Mouse (Mus musculus) embryonic facial prominence, embryonic 13.5 days (tissue): ENCODE measurements at regions not wholly inside any gene's neighbourhood (a gene's known extent, or its start where the extent isn't known, plus 50 kb on each side); places are given as distances from the start of the nearest gene placed in this dataset.

Experiments used
- ATAC-seq: fragments of 200-750 bp; cut with Nextera tagmentation; 2 replicates; pipeline ENCODE4 v1.8.0; 2017; ENCODE audit warnings: low read depth; ENCODE audit not compliant: insufficient number of reproducible peaks, insufficient read depth, low FRiP score, low TSS enrichment
- H3K27ac ChIP-seq: fragments of 300-500 bp; sonication (generic); 2 replicates; pipeline ENCODE4 v1.5.1; 2015; ENCODE audit warnings: moderate library complexity, mild to moderate bottlenecking, inconsistent platforms
- H3K27me3 ChIP-seq: fragments of 300-500 bp; sonication (generic); 2 replicates; pipeline ENCODE4 v1.6.1; 2015; ENCODE audit warnings: mild to moderate bottlenecking, inconsistent platforms
- H3K36me3 ChIP-seq: fragments of 300-500 bp; sonication (generic); 2 replicates; pipeline ENCODE4 v1.6.1; 2015; ENCODE audit warnings: mild to moderate bottlenecking, inconsistent platforms
- H3K4me1 ChIP-seq: fragments of 300-500 bp; sonication (generic); 2 replicates; pipeline ENCODE4 v1.6.1; 2015; ENCODE audit warnings: inconsistent platforms
- H3K4me2 ChIP-seq: fragments of 300-500 bp; sonication (generic); 2 replicates; pipeline ENCODE4 v1.6.1; 2015; ENCODE audit warnings: moderate library complexity, mild to moderate bottlenecking, inconsistent platforms
- H3K4me3 ChIP-seq: fragments of 300-500 bp; sonication (generic); 2 replicates; pipeline ENCODE4 v1.5.1; 2015; ENCODE audit warnings: mild to moderate bottlenecking, inconsistent platforms
- H3K9ac ChIP-seq: fragments of 300-500 bp; sonication (generic); 2 replicates; pipeline ENCODE4 v1.6.1; 2015; ENCODE audit warnings: mild to moderate bottlenecking, inconsistent platforms
- H3K9me3 ChIP-seq: fragments of 300-500 bp; sonication (generic); 2 replicates; pipeline ENCODE4 v1.6.1; 2016; ENCODE audit warnings: inconsistent platforms
- WGBS: fragments of 180-500 bp; shearing (Covaris S2); methylation state at CpG from one replicate; pipeline ENCODE4 v1.1.7; 2015; ENCODE audit warnings: mixed read lengths; 5-methylcytosine and 5-hydroxymethylcytosine counted together

- Histone ChIP-seq H3K36me3 (no peaks in the 10 kb centered on the region), H3K27ac (no peak overlapping the region), H3K9ac (no peak overlapping the region), H3K4me2 (no peak overlapping the region), H3K4me1 (peaks cover 6% of the 10 kb centered on the region), H3K4me3 (no peak overlapping the region), H3K9me3 (no peaks in the 10 kb centered on the region), H3K27me3 (no peaks in the 10 kb centered on the region)
- ATAC-seq: no peak
- 18% methylated on average over 7 of the region's 7 CpGs for WGBS
These were observed 58.8 kb upstream of the Barx2 start for GRCm38 (mm10) chr9:31971801-31972628.

- WGBS: 61% methylated on average over 6 of the region's 6 CpGs
These were observed 59.3 kb upstream of the Barx2 start for GRCm38 (mm10) chr9:31972629-31972993.

GRCm38 (mm10) chr9:31976191-31976590 is 62.9 kb upstream of the Barx2 start:
- WGBS: 38% methylated on average over 2 of the region's 2 CpGs
- H3K9ac ChIP-seq: no peak overlapping the region
- H3K4me3 ChIP-seq: no peak overlapping the region
- no peak overlapping the region for H3K4me2 ChIP-seq
- peaks cover 6% of the 10 kb centered on the region for H3K4me1 ChIP-seq
- H3K36me3 ChIP-seq: no peaks in the 10 kb centered on the region
- no peaks in the 10 kb centered on the region for H3K9me3 ChIP-seq
- no peak overlapping the region for H3K27ac ChIP-seq
- ATAC-seq: no peak
- no peaks in the 10 kb centered on the region for H3K27me3 ChIP-seq

More at GRCm38 (mm10) chr9:31972629-31972993, 59.3 kb upstream of the Barx2 start:
- no peak for ATAC-seq
- Histone ChIP-seq H3K9me3 (no peaks in the 10 kb centered on the region), H3K4me1 (peaks cover 6% of the 10 kb centered on the region), H3K27ac (no peak overlapping the region), H3K4me3 (no peak overlapping the region), H3K4me2 (no peak overlapping the region), H3K9ac (no peak overlapping the region), H3K36me3 (no peaks in the 10 kb centered on the region), H3K27me3 (no peaks in the 10 kb centered on the region)

DNA sequence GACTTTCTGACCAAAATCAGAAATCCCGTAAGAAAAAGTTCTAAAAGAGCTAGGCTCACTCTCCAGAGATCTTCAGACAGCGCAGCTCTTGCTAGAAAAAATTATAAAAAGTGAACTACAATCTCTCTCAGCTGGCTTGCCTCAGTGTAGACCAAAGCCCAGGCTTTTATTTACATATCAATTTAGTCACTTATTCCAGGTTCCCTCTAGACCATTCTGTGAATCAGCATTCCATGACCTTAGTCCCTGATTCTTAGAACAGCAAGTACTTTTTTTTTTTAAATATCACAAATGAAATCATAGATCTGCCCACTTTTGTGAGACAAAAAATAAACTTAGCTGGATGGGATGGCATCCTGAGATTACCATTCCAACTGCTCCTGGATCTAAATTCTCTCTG is 64.8 kb upstream of the Barx2 start:
- H3K9ac ChIP-seq: no peak overlapping the region
- H3K4me3 ChIP-seq: no peak overlapping the region
- H3K27me3 ChIP-seq: no peaks in the 10 kb centered on the region
- no peak for ATAC-seq
- H3K27ac ChIP-seq: no peak overlapping the region
- H3K4me1 ChIP-seq: no peaks in the 10 kb centered on the region
- no peaks in the 10 kb centered on the region for H3K36me3 ChIP-seq
- WGBS: 66% methylated on average over 2 of the region's 2 CpGs
- no peaks in the 10 kb centered on the region for H3K9me3 ChIP-seq
- H3K4me2 ChIP-seq: no peak overlapping the region

DNA sequence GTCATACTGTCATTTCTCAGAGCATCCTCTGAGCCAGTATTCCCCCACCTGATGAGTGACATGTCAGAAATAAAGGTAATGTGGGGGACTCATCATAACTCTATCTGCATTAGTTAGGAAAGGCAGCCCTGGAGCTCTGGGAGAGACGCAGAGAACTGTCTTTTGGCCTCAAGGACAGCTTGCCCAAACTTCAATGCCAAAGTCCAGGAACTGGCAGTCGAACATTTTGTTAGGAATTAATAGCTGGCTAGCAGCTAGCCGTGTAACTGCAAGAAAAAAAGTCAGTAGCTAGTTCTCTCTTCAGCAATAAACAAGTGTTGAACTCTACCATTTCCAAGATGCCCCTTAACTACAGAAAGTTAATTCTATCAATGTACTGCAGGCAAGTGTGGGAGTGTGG is 65.9 kb upstream of the Barx2 start:
- Histone ChIP-seq H3K4me1 (peaks cover 4% of the 10 kb centered on the region; the same call in 1 of the 2 replicates), H3K27ac (no peak overlapping the region), H3K4me3 (no peak overlapping the region), H3K27me3 (no peaks in the 10 kb centered on the region), H3K4me2 (no peak overlapping the region), H3K9me3 (no peaks in the 10 kb centered on the region), H3K36me3 (no peaks in the 10 kb centered on the region), H3K9ac (no peak overlapping the region)
- WGBS: 93% methylated on average over 3 of the region's 3 CpGs
- ATAC-seq: no peak

DNA sequence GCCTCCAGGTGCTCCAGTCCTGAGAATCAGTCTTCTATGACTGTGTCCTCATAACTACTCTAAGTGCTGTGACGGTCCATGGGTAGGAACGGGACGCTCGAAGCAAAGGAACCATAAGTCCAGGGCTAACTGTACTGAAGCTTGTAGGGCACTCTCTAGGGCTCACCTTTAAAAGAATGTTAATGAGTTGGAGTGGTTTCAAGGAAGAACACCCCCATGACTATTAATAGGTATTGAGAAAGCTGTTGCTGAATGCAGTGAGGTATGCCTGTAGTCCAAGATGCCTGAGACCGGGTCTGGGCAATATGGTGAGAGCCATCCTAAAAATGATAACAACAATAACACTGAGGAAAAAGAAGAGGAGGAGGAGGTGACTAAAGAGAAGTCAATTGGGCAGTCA is 67.2 kb upstream of the Barx2 start:
- H3K4me1 ChIP-seq: peaks cover 11% of the 10 kb centered on the region; the same call in 1 of the 2 replicates
- ATAC-seq: no peak
- WGBS: 92% methylated on average over 5 of the region's 5 CpGs
- H3K27ac ChIP-seq: no peak overlapping the region
- H3K9me3 ChIP-seq: no peaks in the 10 kb centered on the region
- no peak overlapping the region for H3K4me2 ChIP-seq
- no peaks in the 10 kb centered on the region for H3K36me3 ChIP-seq
- no peak overlapping the region for H3K9ac ChIP-seq
- H3K4me3 ChIP-seq: no peak overlapping the region
- H3K27me3 ChIP-seq: no peaks in the 10 kb centered on the region

DNA sequence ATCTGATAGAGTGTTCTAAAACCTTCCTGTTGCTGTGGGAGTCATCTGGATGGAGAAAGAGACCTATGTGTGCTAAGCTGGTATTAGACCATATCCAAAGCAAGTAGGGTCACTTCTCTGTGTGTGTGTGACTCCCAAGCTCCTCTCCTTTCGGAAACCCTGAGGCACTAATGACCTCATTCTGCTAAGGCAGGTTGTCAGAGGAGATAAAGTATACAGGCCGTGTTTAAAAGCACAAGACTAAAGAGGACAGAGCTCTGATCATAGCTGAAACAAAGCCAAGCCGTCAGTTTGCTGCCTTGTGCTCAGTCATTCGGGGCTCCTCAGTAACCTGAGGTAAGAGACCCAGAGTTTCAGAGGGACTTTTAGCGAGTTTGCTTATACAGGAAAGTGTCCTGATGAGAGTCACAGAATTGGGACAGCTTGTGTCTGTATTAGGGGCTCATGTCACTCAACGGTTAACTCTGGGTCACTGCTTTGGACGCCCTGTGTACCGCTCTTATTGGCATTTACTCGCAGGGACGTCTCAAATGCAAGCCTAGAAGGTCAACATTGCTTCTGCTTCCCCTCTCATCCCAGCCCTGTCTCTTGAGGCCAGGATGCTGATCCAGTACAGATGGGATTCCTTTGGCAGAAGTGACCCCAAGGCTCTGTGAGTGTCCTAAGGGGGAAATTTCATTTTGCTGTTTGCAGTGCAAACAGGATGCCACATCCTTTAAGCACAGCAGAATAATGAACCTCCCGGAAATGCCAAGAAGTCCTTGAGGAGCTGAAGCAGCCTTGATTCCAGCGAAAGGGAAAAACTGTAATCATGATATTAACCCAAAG is 70.7 kb upstream of the Barx2 start:
- WGBS: 30% methylated on average over 12 of the region's 12 CpGs
- no peaks in the 10 kb centered on the region for H3K36me3 ChIP-seq
- H3K9me3 ChIP-seq: no peaks in the 10 kb centered on the region
- no peaks in the 10 kb centered on the region for H3K27me3 ChIP-seq
- peaks cover 11% of the 10 kb centered on the region; the same call in 1 of the 2 replicates for H3K4me1 ChIP-seq
- H3K4me2 ChIP-seq: no peak overlapping the region
- no peak overlapping the region for H3K4me3 ChIP-seq
- ATAC-seq: no peak
- no peak overlapping the region for H3K27ac ChIP-seq
- H3K9ac ChIP-seq: no peak overlapping the region

GRCm38 (mm10) chr9:31988826-31989225 is 75.6 kb upstream of the Barx2 start:
- no peak overlapping the region for H3K4me2 ChIP-seq
- WGBS: 52% methylated on average over 7 of the region's 7 CpGs
- H3K9me3 ChIP-seq: no peaks in the 10 kb centered on the region
- no peak overlapping the region for H3K27ac ChIP-seq
- H3K4me3 ChIP-seq: no peak overlapping the region
- H3K4me1 ChIP-seq: peaks cover 10% of the 10 kb centered on the region; the same call in 1 of the 2 replicates
- no peak for ATAC-seq
- H3K36me3 ChIP-seq: no peaks in the 10 kb centered on the region
- no peak overlapping the region for H3K9ac ChIP-seq
- no peaks in the 10 kb centered on the region for H3K27me3 ChIP-seq

- Histone ChIP-seq H3K4me1 (peaks cover 1% of the 10 kb centered on the region; the same call in 1 of the 2 replicates), H3K9me3 (no peaks in the 10 kb centered on the region), H3K4me3 (no peak overlapping the region), H3K4me2 (no peak overlapping the region), H3K36me3 (no peaks in the 10 kb centered on the region), H3K27ac (no peak overlapping the region), H3K9ac (no peak overlapping the region), H3K27me3 (no peaks in the 10 kb centered on the region)
- 50% methylated on average over 17 of the region's 17 CpGs for WGBS
- ATAC-seq: no peak
These were observed 76.5 kb upstream of the Barx2 start for GRCm38 (mm10) chr9:31989581-31990360.

DNA sequence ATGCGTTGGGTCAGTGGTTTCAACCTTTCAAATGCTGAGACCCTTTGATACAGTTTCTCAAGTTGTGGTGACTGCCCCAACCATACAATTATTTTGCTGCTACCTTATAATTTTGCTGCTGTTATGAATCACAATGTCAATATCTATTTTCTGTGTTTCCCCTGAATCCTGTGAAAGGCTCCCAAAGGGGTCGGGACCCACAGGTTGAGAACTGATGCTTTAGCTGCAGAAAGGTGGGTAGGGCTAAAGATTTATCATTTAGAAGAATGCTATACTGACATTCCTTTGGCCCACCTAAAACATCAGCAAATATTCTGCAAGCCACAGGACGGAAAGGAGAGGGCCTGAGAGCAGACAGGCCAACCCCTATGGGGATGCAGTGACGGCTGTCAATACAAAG is 77.2 kb upstream of the Barx2 start:
- Histone ChIP-seq H3K27me3 (no peaks in the 10 kb centered on the region), H3K4me3 (no peak overlapping the region), H3K36me3 (no peaks in the 10 kb centered on the region), H3K4me1 (no peaks in the 10 kb centered on the region), H3K27ac (no peak overlapping the region), H3K4me2 (no peak overlapping the region), H3K9ac (no peak overlapping the region), H3K9me3 (no peaks in the 10 kb centered on the region)
- 88% methylated on average over 4 of the region's 4 CpGs for WGBS
- no peak for ATAC-seq
